Mouse (Mus musculus) CH12.LX (cell line): ENCODE data around the gene Prdx2. TPM values are rescaled to one million over a fixed set of nuclear protein-coding genes. Genes with fewer than 3 reads are reported as not detected.
A peak's percentile ranks its signal among the peaks of the same experiment; 100 is the strongest.

ENCODE experiments used
- DNase-seq: peaks from one replicate; pipeline ENCODE4 v3.0.0-alpha.2; 2013; ENCODE audit errors: extremely low read depth
- H3K27ac ChIP-seq: 2 replicates; pipeline ENCODE4 v1.5.1; 2012; ENCODE audit warnings: low read depth, mild to moderate bottlenecking, control low read depth, moderate library complexity; ENCODE audit not compliant: insufficient read depth
- H3K27me3 ChIP-seq: replicated peaks from 2 replicates; pipeline ENCODE3; 2012; ENCODE audit warnings: inconsistent platforms
- H3K36me3 ChIP-seq, 2 experiments: replicated peaks in 1 of 2; 2 replicates each; pipeline versions ENCODE3 to v1.6.1; 2012; ENCODE audit warnings: inconsistent platforms in 1 of 2, low read length in 1 of 2, mild to moderate bottlenecking in 1 of 2, mixed read lengths in 1 of 2, moderate library complexity in 1 of 2; ENCODE audit not compliant: control insufficient read depth in 1 of 2, insufficient read depth in 1 of 2
- H3K4me1 ChIP-seq, 2 experiments: 2 replicates each; pipeline ENCODE4 v1.6.1; 2012; ENCODE audit warnings: inconsistent platforms in 1 of 2, moderate library complexity in 1 of 2; ENCODE audit not compliant: insufficient read depth in 2 of 2, control insufficient read depth in 1 of 2
- H3K4me2 ChIP-seq: 2 replicates; pipeline ENCODE4 v1.6.1; 2012; ENCODE audit warnings: low read depth, mild to moderate bottlenecking, control low read depth; ENCODE audit not compliant: poor library complexity, insufficient read depth, severe bottlenecking
- H3K4me3 ChIP-seq, 3 experiments: fragments of 150-350 bp in 1 of 3; sonication (generic) in 1 of 3; replicated peaks in 1 of 3; 2 replicates each; pipeline versions ENCODE3 to v1.5.1; 2011 to 2012; ENCODE audit warnings: low read depth in 2 of 3, low read length in 2 of 3, mild to moderate bottlenecking in 2 of 3, moderate library complexity in 2 of 3, control low read depth in 1 of 3, improper control_type of control experiment in 1 of 3, inconsistent platforms in 1 of 3, mixed read lengths in 1 of 3; ENCODE audit not compliant: poor library complexity in 1 of 3
- H3K79me2 ChIP-seq: replicated peaks from 2 replicates; pipeline ENCODE4 v1.6.1; 2012; ENCODE audit warnings: mild to moderate bottlenecking, moderate library complexity; ENCODE audit not compliant: control insufficient read depth, poor library complexity, insufficient read depth, severe bottlenecking; ENCODE audit errors: extremely low read depth
- H3K9ac ChIP-seq: 2 replicates; pipeline ENCODE4 v1.6.1; 2012; ENCODE audit warnings: low read depth, mild to moderate bottlenecking, control low read depth, moderate library complexity; ENCODE audit not compliant: insufficient read depth
- H3K9me3 ChIP-seq: replicated peaks from 2 replicates; pipeline ENCODE3; 2012; ENCODE audit warnings: low read length, inconsistent platforms, mixed read lengths
- BHLHE40 ChIP-seq: IDR thresholded peaks from 2 replicates; pipeline ENCODE4 v1.6.1; 2011; ENCODE audit warnings: mild to moderate bottlenecking, low read depth, low read length, improper control_type of control experiment
- CHD1 ChIP-seq: IDR thresholded peaks from 2 replicates; pipeline ENCODE4 v1.6.1; 2012; ENCODE audit warnings: low read depth, low read length, improper control_type of control experiment, inconsistent platforms
- CHD2 ChIP-seq: IDR thresholded peaks from 2 replicates; pipeline ENCODE4 v1.6.1; 2011; ENCODE audit warnings: low read length, improper control_type of control experiment
- CTCF ChIP-seq, 2 experiments: IDR thresholded peaks in 1 of 2; conservative IDR thresholded peaks in 1 of 2; 2 replicates each; pipeline ENCODE4 v1.5.1; 2011 to 2012; ENCODE audit warnings: low read depth in 2 of 2, low read length in 2 of 2, improper control_type of control experiment in 1 of 2, inconsistent platforms in 1 of 2, mild to moderate bottlenecking in 1 of 2, moderate library complexity in 1 of 2
- ELF1 ChIP-seq: IDR thresholded peaks from 2 replicates; pipeline ENCODE4 v1.6.1; 2014; ENCODE audit warnings: low read depth, mild to moderate bottlenecking, inconsistent platforms, low read length, improper control_type of control experiment
- EP300 ChIP-seq: IDR thresholded peaks from 2 replicates; pipeline ENCODE4 v1.6.1; 2011; ENCODE audit warnings: low read length, improper control_type of control experiment
- ETS1 ChIP-seq: conservative IDR thresholded peaks from 2 replicates; pipeline ENCODE4 v1.6.1; 2012; ENCODE audit warnings: low read depth, mild to moderate bottlenecking, inconsistent platforms, low read length, improper control_type of control experiment, moderate library complexity
- GABPA ChIP-seq: IDR thresholded peaks from 2 replicates; pipeline ENCODE4 v1.6.1; 2012; ENCODE audit warnings: low read depth, low read length, improper control_type of control experiment, inconsistent platforms; ENCODE audit not compliant: insufficient replicate concordance
- HCFC1 ChIP-seq: IDR thresholded peaks from 2 replicates; pipeline ENCODE4 v1.6.1; 2012; ENCODE audit warnings: low read depth, mild to moderate bottlenecking, inconsistent platforms, low read length, improper control_type of control experiment
- IRF4 ChIP-seq: IDR thresholded peaks from 2 replicates; pipeline ENCODE4 v1.6.1; 2014; ENCODE audit warnings: low read depth, mild to moderate bottlenecking, inconsistent platforms, low read length, improper control_type of control experiment
- JUN ChIP-seq: IDR thresholded peaks from 2 replicates; pipeline ENCODE4 v1.6.1; 2011; ENCODE audit warnings: low read depth, mild to moderate bottlenecking, low read length, improper control_type of control experiment, moderate library complexity; ENCODE audit not compliant: insufficient read depth
- JUND ChIP-seq: conservative IDR thresholded peaks from 2 replicates; pipeline ENCODE4 v1.6.1; 2011; ENCODE audit warnings: low read depth, low read length, improper control_type of control experiment
- KAT2A ChIP-seq: IDR thresholded peaks from 2 replicates; pipeline ENCODE4 v1.6.1; 2012; ENCODE audit warnings: low read length, improper control_type of control experiment, inconsistent platforms; ENCODE audit not compliant: insufficient replicate concordance
- MAFK ChIP-seq: IDR thresholded peaks from 2 replicates; pipeline ENCODE4 v1.6.1; 2011; ENCODE audit warnings: low read length, improper control_type of control experiment; ENCODE audit not compliant: insufficient replicate concordance
- MAX ChIP-seq: IDR thresholded peaks from 2 replicates; pipeline ENCODE4 v1.6.1; 2011; ENCODE audit warnings: low read length, improper control_type of control experiment
- MAZ ChIP-seq: IDR thresholded peaks from 2 replicates; pipeline ENCODE4 v1.6.1; 2012; ENCODE audit warnings: low read depth, mild to moderate bottlenecking, inconsistent platforms, low read length, improper control_type of control experiment, moderate library complexity
- MEF2A ChIP-seq: IDR thresholded peaks from 2 replicates; pipeline ENCODE4 v1.6.1; 2014; ENCODE audit warnings: low read depth, mild to moderate bottlenecking, inconsistent platforms, low read length, improper control_type of control experiment, borderline replicate concordance
- MXI1 ChIP-seq: IDR thresholded peaks from 2 replicates; pipeline ENCODE4 v1.6.1; 2011; ENCODE audit warnings: mild to moderate bottlenecking, low read depth, low read length, improper control_type of control experiment
- MYC ChIP-seq: IDR thresholded peaks from 2 replicates; pipeline ENCODE4 v1.6.1; 2011; ENCODE audit warnings: low read depth, mild to moderate bottlenecking, improper control_type of control experiment, low read length
- NELFE ChIP-seq: IDR thresholded peaks from 2 replicates; pipeline ENCODE4 v1.6.1; 2011; ENCODE audit warnings: low read depth, low read length, improper control_type of control experiment
- NRF1 ChIP-seq: IDR thresholded peaks from 2 replicates; pipeline ENCODE4 v1.6.1; 2014; ENCODE audit warnings: low read depth, mild to moderate bottlenecking, inconsistent platforms, low read length, improper control_type of control experiment, moderate library complexity
- PAX5 ChIP-seq: IDR thresholded peaks from 2 replicates; pipeline ENCODE4 v1.6.1; 2012; ENCODE audit warnings: low read length, inconsistent platforms, mixed read lengths
- POLR2A ChIP-seq: IDR thresholded peaks from 2 replicates; pipeline ENCODE4 v1.6.1; 2011; ENCODE audit warnings: low read depth, mild to moderate bottlenecking, improper control_type of control experiment, low read length
- POLR2AphosphoS2 ChIP-seq: IDR thresholded peaks from 2 replicates; pipeline ENCODE4 v1.6.1; 2011; ENCODE audit warnings: low read depth, low read length, improper control_type of control experiment
- RAD21 ChIP-seq: IDR thresholded peaks from 2 replicates; pipeline ENCODE4 v1.6.1; 2011; ENCODE audit warnings: low read depth, mild to moderate bottlenecking, low read length, improper control_type of control experiment, moderate library complexity
- RCOR1 ChIP-seq: conservative IDR thresholded peaks from 2 replicates; pipeline ENCODE4 v1.6.1; 2012; ENCODE audit warnings: low read depth, mild to moderate bottlenecking, inconsistent platforms, low read length, improper control_type of control experiment
- SIN3A ChIP-seq: IDR thresholded peaks from 2 replicates; pipeline ENCODE4 v1.6.1; 2012; ENCODE audit warnings: low read length, improper control_type of control experiment, inconsistent platforms
- SMC3 ChIP-seq: IDR thresholded peaks from 2 replicates; pipeline ENCODE4 v1.6.1; 2011; ENCODE audit warnings: low read depth, low read length, improper control_type of control experiment
- TBP ChIP-seq: conservative IDR thresholded peaks from 2 replicates; pipeline ENCODE4 v1.6.1; 2011; ENCODE audit warnings: low read depth, low read length, improper control_type of control experiment
- TCF12 ChIP-seq: IDR thresholded peaks from 2 replicates; pipeline ENCODE4 v1.6.1; 2014; ENCODE audit warnings: low read depth, mild to moderate bottlenecking, inconsistent platforms, low read length, improper control_type of control experiment
- UBTF ChIP-seq: IDR thresholded peaks from 2 replicates; pipeline ENCODE4 v1.6.1; 2012; ENCODE audit warnings: low read depth, mild to moderate bottlenecking, inconsistent platforms, low read length, improper control_type of control experiment, moderate library complexity
- USF1 ChIP-seq: IDR thresholded peaks from 2 replicates; pipeline ENCODE4 v1.6.1; 2014; ENCODE audit warnings: low read depth, mild to moderate bottlenecking, inconsistent platforms, low read length, improper control_type of control experiment
- USF2 ChIP-seq: conservative IDR thresholded peaks from 2 replicates; pipeline ENCODE4 v1.6.1; 2011; ENCODE audit warnings: low read depth, low read length, improper control_type of control experiment
- ZC3H11A ChIP-seq: IDR thresholded peaks from 2 replicates; pipeline ENCODE4 v1.6.1; 2012; ENCODE audit warnings: low read depth, mild to moderate bottlenecking, inconsistent platforms, low read length, improper control_type of control experiment
- ZKSCAN1 ChIP-seq: IDR thresholded peaks from 2 replicates; pipeline ENCODE4 v1.6.1; 2012; ENCODE audit warnings: low read depth, inconsistent platforms, low read length, improper control_type of control experiment, borderline replicate concordance
- ZMIZ1 ChIP-seq: IDR thresholded peaks from 2 replicates; pipeline ENCODE4 v1.6.1; 2012; ENCODE audit warnings: low read depth, mild to moderate bottlenecking, inconsistent platforms, low read length, improper control_type of control experiment
- ZNF384 ChIP-seq: IDR thresholded peaks from 2 replicates; pipeline ENCODE4 v1.6.1; 2012; ENCODE audit warnings: low read depth, low read length, improper control_type of control experiment, inconsistent platforms
- dilution Hi-C: fragments of 300-500 bp; cut with MboI; formaldehyde crosslinking; loops from 2 replicates; pipeline ENCODE4 v1.14.3; 2020; ENCODE audit warnings: low sequenced_read_pairs; ENCODE audit not compliant: extremely low pct_unique_long_range_greater_than_20kb, extremely low pct_ligation_motif_present
- in situ Hi-C: fragments of 300-500 bp; cut with MboI; formaldehyde crosslinking; loops from 3 replicates; pipeline ENCODE4 v1.14.3; 2019; ENCODE audit warnings: low sequenced_read_pairs, low pct_ligation_motif_present, low pct_unique_long_range_greater_than_20kb, mixed read lengths
- polyA plus RNA-seq: library from polyadenylated mRNA; unstranded; fragments of >175 nt; gene quantifications from 2 replicates; pipeline ENCODE4 v1.2.1, GENCODE M21; 2012; ENCODE audit warnings: low read depth; ENCODE audit not compliant: insufficient read length
- total RNA-seq, 2 experiments: library from RNA; depleted of rRNA; stranded (reverse); fragments of 300-350 nt in 1 of 2; fragments of >200 nt in 1 of 2; gene quantifications; 2 replicates each; pipeline ENCODE4 v1.2.3; 2012 to 2014

The Prdx2 gene
- total RNA-seq (2012; rRNA removed) = 218 and 231 TPM in 2 replicates
- 231 and 232 TPM in 2 replicates for total RNA-seq (2014; rRNA removed)
- 158 and 159 TPM in 2 replicates for polyA plus RNA-seq

GRCm38 (mm10) chr8:84969241-84970134, at the start of gene Prdx2, which contains the start of the genes Gm49661 and Rnaseh2a:
Gene Prdx2, plus strand, starts transcription at chr8:84969587.
Gene Gm49661, minus strand, starts transcription at chr8:84969433.
Gene Rnaseh2a, minus strand, starts transcription at chr8:84969767.
- H3K36me3 ChIP-seq = peaks cover 19 to 36% of the 10 kb centered on the region in 2 experiments
- peak within 1 kb of the TSS; percentile 88 for H3K4me2 ChIP-seq
- in situ Hi-C loops (loop anchor here (5.0 kb wide), 1 partner anchor 38 kb away; no protein-coding TSS in a partner anchor), dilution Hi-C loops (no loop called here)
- no peaks in the 10 kb centered on the region for H3K9me3 ChIP-seq
- H3K9ac ChIP-seq = peak within 1 kb of the TSS; percentile 84
- no peaks in the 10 kb centered on the region for H3K27me3 ChIP-seq
- DNase-seq = peak; percentile 52
- H3K4me3 ChIP-seq = peak within 1 kb of the TSS; percentile 77 to 90 (median 79)
- peaks cover 18 to 44% of the 10 kb centered on the region in 2 experiments for H3K4me1 ChIP-seq
- peaks cover 9% of the 10 kb centered on the region for H3K79me2 ChIP-seq
- peak within 1 kb of the TSS; percentile 41 for H3K27ac ChIP-seq
- TF ChIP-seq SMC3 = no peak
- TF ChIP-seq ZC3H11A = no peak
- TF ChIP-seq MAZ = no peak
- peak; percentile 77; the same call in 1 of the 2 replicates for TF ChIP-seq ZMIZ1
- no peak for TF ChIP-seq CHD2
- TF ChIP-seq JUND = no peak
- peak; percentile 82 for TF ChIP-seq TBP
- no peak for TF ChIP-seq EP300
- peak; percentile 68; the same call in 1 of the 2 replicates for TF ChIP-seq UBTF
- peak; percentile 49 for TF ChIP-seq HCFC1
- peak; percentile 40; the same call in 1 of the 2 replicates for TF ChIP-seq POLR2AphosphoS2
- no peak for TF ChIP-seq USF2
- peak; percentile 40; the same call in 1 of the 2 replicates for TF ChIP-seq NRF1
- no peak for TF ChIP-seq KAT2A
- TF ChIP-seq SIN3A = peak; percentile 63
- peak; percentile 90 for TF ChIP-seq NELFE
- peak; percentile 78 for TF ChIP-seq MAX
- no peak for TF ChIP-seq JUN
- TF ChIP-seq ZNF384 = no peak
- TF ChIP-seq PAX5 = no peak
- TF ChIP-seq MYC = peak; percentile 82
- 0 out of 2 replicates have a peak, but pooled peaks have one; percentile 5 for TF ChIP-seq ETS1
- TF ChIP-seq CTCF (conservative IDR thresholded peaks at IDR 0.05 in 1 of 2, IDR thresholded peaks at IDR 0.05 in 1 of 2; ENCODE audit: low read depth in 2 of 2, low read length in 2 of 2) = no peak
- TF ChIP-seq GABPA = no peak
- TF ChIP-seq MAFK = no peak
- peak; percentile 95 for TF ChIP-seq POLR2A
- no peak; the same call in none of the 2 replicates for TF ChIP-seq IRF4
- TF ChIP-seq RAD21 = no peak
- no peak for TF ChIP-seq ELF1
- no peak for TF ChIP-seq USF1
- TF ChIP-seq BHLHE40 = no peak
- TF ChIP-seq ZKSCAN1 = no peak
- peak; percentile 79 for TF ChIP-seq MXI1
- TF ChIP-seq TCF12 = peak; percentile 62
- TF ChIP-seq RCOR1 = no peak
- TF ChIP-seq MEF2A = 0 out of 2 replicates have a peak, but pooled peaks have one; percentile 33
- TF ChIP-seq CHD1 = peak; percentile 95; the same call in 1 of the 2 replicates
